Mouse (Mus musculus) forebrain, postnatal 0 days (tissue): Measurements from ENCODE around the gene Nsrp1. TPM values are rescaled to one million over a fixed set of nuclear protein-coding genes. Genes with fewer than 3 reads are reported as not detected.

ENCODE experiments used
- ATAC-seq: fragments of 200-750 bp; cut with Nextera tagmentation; 2 replicates; pipeline ENCODE4 v1.8.0; 2017; ENCODE audit warnings: mild to moderate bottlenecking, moderate library complexity
- DNase-seq: peaks from one replicate; pipeline ENCODE4 v3.0.0-alpha.2; 2015
- H3K27ac ChIP-seq: fragments of 300-500 bp; sonication (generic); 2 replicates; pipeline ENCODE4 v1.5.1; 2014; ENCODE audit warnings: low read depth, mild to moderate bottlenecking, antibody characterized with exemption, low read length, moderate library complexity, mixed read lengths
- H3K27me3 ChIP-seq: fragments of 300-500 bp; sonication (generic); 2 replicates; pipeline ENCODE4 v1.6.1; 2014; ENCODE audit warnings: mild to moderate bottlenecking, low read length, mixed read lengths; ENCODE audit not compliant: insufficient read depth
- H3K36me3 ChIP-seq: fragments of 300-500 bp; sonication (generic); 2 replicates; pipeline ENCODE4 v1.6.1; 2014; ENCODE audit warnings: mild to moderate bottlenecking, moderate library complexity; ENCODE audit not compliant: insufficient read depth
- H3K4me1 ChIP-seq: fragments of 300-500 bp; sonication (generic); 2 replicates; pipeline ENCODE4 v1.6.1; 2014; ENCODE audit warnings: antibody characterized with exemption; ENCODE audit not compliant: insufficient read depth
- H3K4me2 ChIP-seq: fragments of 300-500 bp; sonication (generic); 2 replicates; pipeline ENCODE4 v1.6.1; 2014; ENCODE audit warnings: low read depth, mild to moderate bottlenecking, moderate library complexity
- H3K4me3 ChIP-seq: fragments of 300-500 bp; sonication (generic); 2 replicates; pipeline ENCODE4 v1.5.1; 2014; ENCODE audit warnings: low read depth, low read length, mixed read lengths
- H3K9ac ChIP-seq: fragments of 300-500 bp; sonication (generic); 2 replicates; pipeline ENCODE4 v1.6.1; 2014; ENCODE audit warnings: mild to moderate bottlenecking
- H3K9me3 ChIP-seq: fragments of 300-500 bp; sonication (generic); 2 replicates; pipeline ENCODE4 v1.6.1; 2016; ENCODE audit warnings: low read length
- CTCF ChIP-seq: sonication (generic); IDR thresholded peaks from 2 replicates; pipeline ENCODE4 v1.5.1; 2016; ENCODE audit warnings: antibody characterized with exemption, control low read depth, low read depth
- WGBS: fragments of 180-500 bp; shearing (Covaris S2); extraction: QIAGEN DNeasy Blood & Tissue Kit; methylation state at CpG from one replicate; pipeline ENCODE4 v1.1.7; 2014; 5-methylcytosine and 5-hydroxymethylcytosine counted together
- polyA plus RNA-seq: library from polyadenylated mRNA; unstranded; fragments of >200 nt; fragmentation: Nextera tagmentation; extraction: Ambion mirVana; gene quantifications from 2 replicates; pipeline ENCODE4 v1.2.1, GENCODE M21; 2015
- total RNA-seq: library from RNA; depleted of rRNA; stranded (reverse); fragments of >200 nt; gene quantifications from 2 replicates; pipeline ENCODE4 v1.2.3, GENCODE M21; 2014

Gene Nsrp1
- total and polyA plus RNA-seq, 2 experiments from 2014 or later = 5.7 to 49.9 TPM

DNA sequence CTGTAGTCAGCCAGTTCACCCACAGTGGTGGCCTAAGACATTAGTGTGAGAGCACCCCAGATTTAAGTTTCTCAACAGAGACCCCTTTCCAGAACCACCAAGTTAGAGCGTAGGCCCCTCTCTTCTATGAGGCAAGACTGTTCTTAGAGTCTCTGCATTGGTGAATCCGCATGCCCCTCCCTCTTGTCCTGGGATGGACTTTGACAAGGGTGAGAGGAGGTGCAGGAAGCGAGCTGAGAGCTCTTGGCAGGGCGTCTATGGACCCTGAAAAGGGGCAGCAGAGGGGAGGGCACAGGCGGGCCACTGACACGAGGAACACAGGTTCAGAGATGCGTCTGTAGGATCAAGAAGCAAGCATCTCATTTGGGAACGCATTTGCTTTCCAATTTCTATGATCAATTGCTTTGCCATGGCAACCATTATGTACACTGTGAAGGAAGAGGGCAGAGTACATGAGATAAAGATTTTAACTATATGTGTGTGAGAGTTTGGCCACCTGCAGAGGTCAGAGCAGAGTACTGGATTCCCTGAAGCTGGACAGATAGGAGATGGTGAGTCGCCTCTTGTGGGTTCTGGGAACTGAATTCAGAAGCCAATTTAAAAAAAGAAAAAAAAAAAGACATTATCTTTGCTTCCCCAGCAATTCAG, 56.4 kb downstream of the Nsrp1 start:
- no peak for TF ChIP-seq CTCF
- Histone ChIP-seq H3K4me2 (no peak overlapping the region), H3K4me1 (no peaks in the 10 kb centered on the region), H3K27me3 (no peaks in the 10 kb centered on the region), H3K9ac (no peak overlapping the region), H3K4me3 (no peak overlapping the region), H3K36me3 (no peaks in the 10 kb centered on the region), H3K9me3 (no peaks in the 10 kb centered on the region), H3K27ac (no peak overlapping the region)
- no peak for DNase-seq
- WGBS = 66% methylated on average over 9 of the region's 9 CpGs
- no peak for ATAC-seq

DNA sequence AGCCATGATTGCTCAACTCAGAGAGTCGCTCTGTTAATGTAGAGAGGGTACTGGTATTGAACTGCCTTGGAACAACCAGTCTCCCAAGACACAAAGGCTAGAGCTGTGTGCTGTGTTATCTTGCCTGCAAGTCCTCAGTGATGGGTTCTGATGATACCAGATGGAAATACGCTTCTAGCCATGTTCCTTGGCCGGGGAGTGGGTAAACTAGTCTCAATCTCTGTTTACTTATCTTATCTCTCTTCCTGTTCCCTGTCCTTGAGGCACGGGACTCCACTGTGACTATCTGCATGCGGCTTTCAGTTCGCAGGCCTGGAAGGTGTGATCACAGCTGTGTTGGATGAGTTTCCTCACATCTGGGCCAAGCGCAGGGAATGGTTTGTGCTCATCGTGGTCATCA, 58.7 kb downstream of the Nsrp1 start:
- no peaks in the 10 kb centered on the region for H3K4me1 ChIP-seq
- no peak for ATAC-seq
- H3K27ac ChIP-seq = no peak overlapping the region
- no peak for TF ChIP-seq CTCF
- 87% methylated on average over 8 of the region's 8 CpGs for WGBS
- no peak for DNase-seq
- no peaks in the 10 kb centered on the region for H3K27me3 ChIP-seq
- H3K4me2 ChIP-seq = no peak overlapping the region
- no peaks in the 10 kb centered on the region for H3K36me3 ChIP-seq
- no peaks in the 10 kb centered on the region for H3K9me3 ChIP-seq
- no peak overlapping the region for H3K4me3 ChIP-seq
- no peak overlapping the region for H3K9ac ChIP-seq

DNA sequence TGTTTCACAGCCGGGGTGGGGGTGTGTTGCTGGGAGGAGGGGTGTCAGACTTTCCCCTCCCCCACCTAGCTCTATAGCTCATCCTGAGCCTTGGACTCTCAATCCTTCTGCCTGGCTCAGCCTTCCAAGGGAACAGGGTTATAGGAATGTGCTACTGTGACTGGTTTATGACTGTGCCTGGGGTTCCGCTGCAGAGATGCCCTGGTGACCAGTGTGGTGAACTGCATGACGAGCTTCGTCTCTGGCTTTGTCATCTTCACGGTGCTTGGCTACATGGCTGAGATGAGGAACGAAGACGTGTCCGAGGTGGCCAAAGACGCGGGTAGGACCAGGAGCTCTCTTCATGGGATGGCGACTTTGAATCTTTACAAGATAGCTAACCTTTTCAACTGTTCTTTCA, 60.2 kb downstream of the Nsrp1 start:
- Histone ChIP-seq H3K4me2 (no peak overlapping the region), H3K27ac (no peak overlapping the region), H3K4me3 (no peak overlapping the region), H3K27me3 (no peaks in the 10 kb centered on the region), H3K36me3 (no peaks in the 10 kb centered on the region), H3K4me1 (no peaks in the 10 kb centered on the region), H3K9ac (no peak overlapping the region), H3K9me3 (no peaks in the 10 kb centered on the region)
- DNase-seq (no peak), ATAC-seq (no peak)
- TF ChIP-seq CTCF = no peak
- WGBS = 86% methylated on average over 11 of the region's 11 CpGs

DNA sequence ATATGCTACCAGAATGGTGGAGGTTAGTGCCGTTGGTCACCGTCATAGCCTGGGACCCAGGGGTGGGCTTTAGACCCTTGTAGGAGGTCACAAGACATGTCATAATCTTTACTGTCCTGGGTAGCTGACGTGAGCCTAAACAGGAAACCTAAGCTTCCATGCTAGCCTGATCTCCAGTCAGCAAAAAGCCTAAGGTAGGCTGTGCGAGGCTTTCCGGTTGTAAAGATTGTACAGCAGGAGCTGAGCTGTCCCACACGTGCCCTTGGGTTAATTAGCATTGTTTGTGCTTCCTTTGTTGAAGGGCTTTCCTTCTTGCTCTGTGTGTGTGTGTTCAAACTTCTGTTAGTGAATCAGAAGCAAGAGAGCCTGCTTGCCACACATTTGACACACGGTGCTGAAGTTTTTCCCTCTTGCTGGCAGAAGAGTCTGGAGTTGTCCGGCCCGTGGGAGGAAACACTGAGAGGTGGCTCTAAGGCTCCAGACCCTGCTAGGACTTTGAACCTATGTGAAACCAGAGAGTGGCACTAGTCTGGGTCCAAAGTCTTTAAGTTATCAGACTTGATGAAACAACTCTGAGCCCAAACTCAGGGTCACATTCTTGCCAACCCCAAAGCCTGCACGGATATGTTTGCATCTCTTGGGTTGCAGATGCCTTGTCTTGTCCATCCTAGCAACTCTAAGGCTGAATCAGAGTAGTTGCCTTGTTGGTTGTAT, 67.3 kb downstream of the Nsrp1 start:
- Histone ChIP-seq H3K4me2 (no peak overlapping the region), H3K4me1 (no peaks in the 10 kb centered on the region), H3K9ac (no peak overlapping the region), H3K36me3 (no peaks in the 10 kb centered on the region), H3K9me3 (no peaks in the 10 kb centered on the region), H3K4me3 (no peak overlapping the region), H3K27me3 (no peaks in the 10 kb centered on the region), H3K27ac (no peak overlapping the region)
- no peak for TF ChIP-seq CTCF
- no peak for ATAC-seq
- no peak for DNase-seq
- 76% methylated on average over 10 of the region's 10 CpGs for WGBS

DNA sequence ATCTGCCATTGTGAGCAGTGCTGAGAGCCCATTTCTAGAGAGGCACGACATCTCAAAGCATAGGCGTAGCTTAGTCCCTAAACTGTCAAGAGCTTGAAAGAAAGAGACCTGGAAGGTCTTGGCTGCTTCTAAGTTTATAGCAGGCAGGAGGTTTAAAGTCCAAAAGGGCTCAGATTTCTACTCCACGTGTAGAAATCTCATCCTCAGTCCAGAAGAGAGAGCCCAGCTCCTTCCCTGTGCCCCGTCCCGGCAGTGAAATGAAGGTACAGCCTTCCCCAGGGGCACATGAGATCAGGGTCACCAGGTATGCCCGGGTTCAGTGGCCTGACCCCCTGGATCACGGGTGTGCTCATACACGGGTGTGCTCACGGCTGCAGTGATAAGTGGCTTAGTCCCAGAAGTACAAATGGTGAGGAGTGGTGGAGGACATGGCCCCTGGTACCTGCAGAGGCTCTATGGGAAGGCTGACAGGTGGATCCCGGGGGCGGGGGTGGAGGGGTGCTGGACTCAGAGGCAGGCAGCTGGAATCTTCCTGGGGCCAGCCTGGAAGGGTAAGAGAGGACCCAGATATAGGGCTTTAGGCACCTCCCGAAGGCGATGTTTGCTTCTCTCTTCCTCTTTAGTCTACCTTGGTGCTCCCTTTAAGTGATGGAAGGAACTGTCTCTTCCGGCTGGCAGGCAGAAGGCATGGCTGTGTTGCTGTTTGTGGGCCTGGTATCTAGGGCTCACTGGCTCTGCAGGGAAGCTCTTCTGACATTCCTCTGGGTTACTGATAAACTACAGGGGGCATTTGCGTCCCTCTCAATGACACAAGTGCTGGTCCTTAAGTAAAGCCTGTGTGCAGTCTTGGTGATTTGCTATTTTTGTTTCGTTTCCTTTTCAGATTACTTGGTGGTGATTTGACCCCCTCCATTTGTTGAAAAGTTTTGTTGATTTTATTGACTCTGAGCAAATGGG, 68.9 kb downstream of the Nsrp1 start:
- 80% methylated on average over 16 of the region's 16 CpGs for WGBS
- no peaks in the 10 kb centered on the region for H3K36me3 ChIP-seq
- no peaks in the 10 kb centered on the region for H3K27me3 ChIP-seq
- no peak for DNase-seq
- ATAC-seq = no peak
- H3K4me2 ChIP-seq = no peak overlapping the region
- no peak for TF ChIP-seq CTCF
- no peaks in the 10 kb centered on the region for H3K9me3 ChIP-seq
- no peak overlapping the region for H3K9ac ChIP-seq
- H3K4me3 ChIP-seq = no peak overlapping the region
- H3K4me1 ChIP-seq = no peaks in the 10 kb centered on the region
- H3K27ac ChIP-seq = no peak overlapping the region

DNA sequence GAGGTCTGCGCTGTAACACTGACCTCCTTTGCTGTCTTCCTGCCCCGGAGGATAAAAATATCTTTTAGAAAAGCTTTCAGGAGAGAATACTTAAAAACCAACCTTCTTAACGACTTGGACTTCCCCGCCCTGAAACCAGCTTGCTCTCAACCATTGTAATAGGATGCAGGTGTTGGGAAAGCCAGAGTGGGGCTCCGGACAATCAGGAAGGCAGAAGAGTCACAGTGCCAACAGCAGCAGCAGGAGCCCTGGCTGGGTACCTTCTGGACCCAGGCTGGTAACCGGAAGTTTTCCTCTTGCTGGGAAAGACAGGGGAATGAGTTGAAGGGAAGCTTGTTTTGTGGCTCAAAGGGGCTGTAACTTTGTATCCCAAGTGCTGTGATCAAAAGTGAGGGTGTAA, 71.6 kb downstream of the Nsrp1 start:
- ATAC-seq = no peak
- no peak for DNase-seq
- no peak for TF ChIP-seq CTCF
- Histone ChIP-seq H3K27me3 (no peaks in the 10 kb centered on the region), H3K9ac (no peak overlapping the region), H3K4me1 (no peaks in the 10 kb centered on the region), H3K27ac (no peak overlapping the region), H3K4me2 (no peak overlapping the region), H3K4me3 (no peak overlapping the region), H3K36me3 (no peaks in the 10 kb centered on the region), H3K9me3 (no peaks in the 10 kb centered on the region)
- 58% methylated on average over 6 of the region's 6 CpGs for WGBS
